Mouse (Mus musculus): ENCODE measurements around the gene Acap2. TPM values are rescaled to one million over a fixed set of nuclear protein-coding genes. Genes with fewer than 3 reads are reported as not detected.

The Acap2 gene
- polyA plus RNA-seq, 1 experiment from 2014 or later: 10.3 TPM

DNA sequence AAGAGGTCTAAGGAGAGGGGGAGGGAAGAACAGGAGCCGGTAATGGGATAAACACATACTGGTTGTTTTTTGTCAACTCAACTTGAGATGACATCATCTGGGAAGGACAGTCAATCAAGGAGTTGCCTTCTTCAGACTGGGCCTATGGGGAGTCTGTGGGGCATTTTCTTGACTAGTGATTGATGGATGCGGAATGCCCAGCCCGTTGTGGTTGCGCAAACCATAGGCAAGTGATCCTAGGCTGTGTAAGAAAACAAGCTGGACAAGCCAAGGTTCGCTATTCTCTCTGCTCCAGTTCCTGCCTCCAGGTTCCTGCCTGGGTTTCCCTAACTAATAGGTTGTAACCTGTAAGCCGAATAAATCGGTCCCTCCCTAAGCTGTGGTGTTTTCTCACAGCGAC, 4.1 kb upstream of the Acap2 start:
- WGBS: 83% methylated on average over 8 of the region's 8 CpGs
- Histone ChIP-seq H3K27me3 (replicated peaks) (no peaks in the 10 kb centered on the region), H3K36me3 (no peaks in the 10 kb centered on the region), H3K4me1 (peaks cover 14% of the 10 kb centered on the region), H3K27ac (replicated peaks) (no peak overlapping the region), H3K4me2 (no peak overlapping the region), H3K9me3 (no peaks in the 10 kb centered on the region), H3K4me3 (no peak overlapping the region), H3K9ac (no peak overlapping the region)
- no peak for ATAC-seq (ENCODE audit: extremely low read depth, insufficient number of reproducible peaks, low FRiP score, low TSS enrichment)

DNA sequence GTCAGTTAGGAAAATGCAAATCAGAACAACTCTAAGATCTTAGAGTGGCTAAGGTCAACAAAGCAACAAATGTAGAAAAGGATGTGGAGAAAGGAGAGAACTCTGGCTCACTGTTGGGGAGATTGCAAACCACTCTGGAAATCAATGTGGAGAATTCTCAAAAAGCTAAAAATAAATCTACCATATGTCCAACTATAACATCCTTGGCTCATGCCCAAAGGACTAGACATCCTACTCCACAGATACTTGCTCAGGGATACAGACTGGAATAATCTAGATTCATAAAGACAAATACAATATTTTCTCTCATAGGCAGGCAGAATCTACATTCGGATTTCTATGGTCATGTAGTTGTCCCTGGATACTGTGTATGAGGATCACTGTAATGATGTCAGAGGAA, 3.2 kb upstream of the Acap2 start:
- H3K36me3 ChIP-seq: no peaks in the 10 kb centered on the region
- H3K27me3 ChIP-seq (replicated peaks): no peaks in the 10 kb centered on the region
- no peak overlapping the region for H3K4me2 ChIP-seq
- no peak for ATAC-seq (ENCODE audit: extremely low read depth, insufficient number of reproducible peaks, low FRiP score, low TSS enrichment)
- no peaks in the 10 kb centered on the region for H3K9me3 ChIP-seq
- H3K4me1 ChIP-seq: peaks cover 19% of the 10 kb centered on the region
- no peak overlapping the region for H3K9ac ChIP-seq
- 73% methylated on average over 1 of the region's 1 CpGs for WGBS
- H3K27ac ChIP-seq (replicated peaks): no peak overlapping the region
- H3K4me3 ChIP-seq: no peak overlapping the region

DNA sequence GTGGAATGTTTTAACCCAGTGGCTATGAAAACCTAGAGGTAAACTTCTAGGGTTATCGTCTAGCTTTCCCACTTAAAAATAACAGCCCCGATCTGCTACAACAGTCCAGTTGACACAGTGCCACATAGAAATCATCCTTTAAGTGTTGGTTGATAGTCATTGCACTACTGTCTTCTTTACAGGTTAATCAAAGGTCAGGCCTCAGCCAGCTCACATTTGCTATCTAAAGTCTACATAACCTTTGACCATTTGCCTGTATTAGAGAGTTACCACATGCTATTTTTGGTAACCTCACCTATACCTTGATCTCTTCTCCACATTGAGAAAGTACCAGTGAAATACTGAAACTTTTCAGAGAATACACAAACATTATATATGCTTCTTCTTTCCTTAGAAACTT, 659 bp upstream of the Acap2 start:
- peaks cover 25% of the 10 kb centered on the region for H3K4me1 ChIP-seq
- peak overlapping the region; percentile 93 for H3K4me3 ChIP-seq
- no peaks in the 10 kb centered on the region for H3K9me3 ChIP-seq
- peak overlapping the region; percentile 62; the same call in 1 of the 2 replicates for H3K27ac ChIP-seq (replicated peaks)
- H3K4me2 ChIP-seq: peak overlapping the region; percentile 80
- no peaks in the 10 kb centered on the region for H3K27me3 ChIP-seq (replicated peaks)
- H3K36me3 ChIP-seq: no peaks in the 10 kb centered on the region
- no peak for ATAC-seq (ENCODE audit: extremely low read depth, insufficient number of reproducible peaks, low FRiP score, low TSS enrichment)
- H3K9ac ChIP-seq: no peak overlapping the region
- 75% methylated on average over 2 of the region's 2 CpGs for WGBS

DNA sequence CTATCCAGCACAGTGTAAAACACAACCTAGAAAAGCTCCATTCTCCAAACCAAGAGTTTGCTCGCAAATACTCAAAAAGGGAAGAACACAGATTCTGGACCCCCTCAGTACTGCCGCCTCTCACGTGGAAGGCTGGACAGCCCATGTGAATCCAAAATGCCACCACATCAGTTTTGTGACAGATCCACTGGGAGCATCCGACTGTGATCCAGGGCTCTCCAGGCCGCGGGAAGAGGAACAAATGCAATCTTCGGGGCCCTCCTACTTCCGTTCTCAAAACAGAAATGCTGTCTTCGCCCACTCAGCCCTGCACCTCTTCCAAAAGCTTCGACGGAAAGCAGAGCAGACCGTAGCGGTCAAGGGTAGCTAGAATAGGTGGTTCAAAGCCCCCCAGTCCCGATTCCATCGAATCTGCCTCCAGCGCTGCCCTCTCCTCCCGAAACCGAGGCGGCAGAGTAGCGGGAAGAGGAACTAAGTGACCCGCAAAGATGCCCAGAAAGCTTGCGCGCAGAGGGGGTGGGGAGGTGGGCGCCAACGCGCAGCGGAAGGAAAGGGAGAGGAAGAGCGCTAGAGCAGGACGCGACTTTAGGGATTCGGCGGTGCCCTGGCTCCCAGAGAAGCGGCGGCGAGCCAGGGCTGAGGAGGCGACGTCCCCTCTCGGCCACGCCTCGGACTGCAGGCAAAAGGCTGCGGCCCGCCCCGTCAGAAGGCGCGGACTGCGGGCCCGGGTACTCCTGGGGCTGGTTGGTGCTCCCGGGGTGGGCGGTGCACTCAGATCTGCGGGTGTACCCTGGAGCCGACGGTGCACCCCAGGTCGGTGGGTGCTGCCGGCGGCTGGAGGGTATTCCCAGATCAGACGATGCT, 887 bp downstream of the Acap2 start:
- Histone ChIP-seq H3K4me2 (peak overlapping the region; percentile 80), H3K9ac (peak overlapping the region; percentile 97), H3K9me3 (no peaks in the 10 kb centered on the region), H3K27ac (replicated peaks) (peak overlapping the region; percentile 95), H3K4me3 (peak overlapping the region; percentile 93), H3K36me3 (no peaks in the 10 kb centered on the region), H3K27me3 (replicated peaks) (no peaks in the 10 kb centered on the region), H3K4me1 (peaks cover 31% of the 10 kb centered on the region)
- ATAC-seq (ENCODE audit: extremely low read depth, insufficient number of reproducible peaks, low FRiP score, low TSS enrichment): peak; percentile 3; the same call in 1 of the 2 replicates
- WGBS: under 1% methylated on average over 56 of the region's 56 CpGs

DNA sequence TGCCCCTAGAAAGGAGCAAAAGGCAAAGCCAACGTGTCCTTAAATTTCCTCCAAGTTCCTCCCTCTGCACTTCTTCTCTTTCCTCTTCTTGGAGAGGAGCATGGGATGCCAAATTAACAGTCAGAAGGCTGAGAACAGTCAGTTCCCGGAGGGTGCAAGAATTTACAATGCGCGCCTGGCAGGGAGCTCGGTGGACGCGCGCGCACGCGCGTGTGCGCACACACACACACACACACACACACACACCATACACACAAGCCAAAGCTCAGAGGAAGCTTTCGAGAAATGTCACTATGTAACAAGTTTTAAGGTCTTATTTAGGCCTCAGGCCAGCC, 1.5 kb downstream of the Acap2 start:
- Histone ChIP-seq H3K36me3 (no peaks in the 10 kb centered on the region), H3K27me3 (replicated peaks) (no peaks in the 10 kb centered on the region), H3K4me2 (peak overlapping the region; percentile 80), H3K4me3 (peak overlapping the region; percentile 93), H3K27ac (replicated peaks) (peak overlapping the region; percentile 95), H3K9me3 (no peaks in the 10 kb centered on the region), H3K4me1 (peaks cover 35% of the 10 kb centered on the region), H3K9ac (peak overlapping the region; percentile 97)
- WGBS: 8% methylated on average over 14 of the region's 14 CpGs
- no peak for ATAC-seq (ENCODE audit: extremely low read depth, insufficient number of reproducible peaks, low FRiP score, low TSS enrichment)

DNA sequence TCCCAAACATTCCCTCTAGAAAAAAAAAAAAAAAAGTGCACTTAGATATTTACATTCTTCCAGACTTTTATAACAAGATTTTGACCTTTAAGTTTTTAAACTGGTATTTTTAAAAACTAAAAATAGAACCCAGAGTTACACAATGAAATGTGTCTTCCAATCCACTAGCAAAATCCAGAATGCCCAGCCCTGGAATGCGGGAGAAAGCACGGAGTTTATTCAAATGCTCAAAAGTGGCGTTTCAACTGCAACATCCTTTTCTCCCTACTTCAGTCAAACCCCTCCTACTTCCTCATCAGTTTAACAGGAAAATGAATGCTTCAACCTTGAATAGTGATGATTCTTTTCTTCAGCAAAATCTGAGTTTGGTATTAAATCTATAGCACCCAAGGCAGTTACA, 4.1 kb downstream of the Acap2 start:
- WGBS: 56% methylated on average over 3 of the region's 3 CpGs
- Histone ChIP-seq H3K27ac (replicated peaks) (no peak overlapping the region), H3K9me3 (no peaks in the 10 kb centered on the region), H3K4me1 (peaks cover 46% of the 10 kb centered on the region), H3K27me3 (replicated peaks) (no peaks in the 10 kb centered on the region), H3K9ac (no peak overlapping the region), H3K4me2 (no peak overlapping the region), H3K36me3 (no peaks in the 10 kb centered on the region), H3K4me3 (no peak overlapping the region)
- no peak for ATAC-seq (ENCODE audit: extremely low read depth, insufficient number of reproducible peaks, low FRiP score, low TSS enrichment)

DNA sequence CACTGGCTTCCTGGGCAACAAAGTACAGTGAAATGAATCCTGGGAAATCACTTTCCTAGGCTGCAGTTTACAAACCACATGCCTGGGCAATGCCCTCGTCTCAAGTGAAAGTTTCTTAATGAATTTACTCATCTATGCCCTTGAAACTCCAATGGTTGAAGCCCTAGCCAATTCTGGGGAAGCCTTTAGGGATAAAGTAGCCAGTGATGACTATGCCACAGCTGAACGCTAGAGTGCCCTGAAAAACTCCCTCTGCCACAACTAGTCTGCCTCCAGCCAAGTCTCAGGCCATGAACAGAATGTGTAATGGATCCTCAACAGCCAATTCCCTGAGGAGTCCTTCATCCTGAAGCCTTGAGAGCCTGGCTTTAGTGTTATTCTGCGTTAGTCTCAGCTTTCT, 8.5 kb downstream of the Acap2 start:
- ATAC-seq (ENCODE audit: extremely low read depth, insufficient number of reproducible peaks, low FRiP score, low TSS enrichment): no peak
- no peak overlapping the region for H3K9ac ChIP-seq
- WGBS: 78% methylated on average over 3 of the region's 3 CpGs
- H3K36me3 ChIP-seq: no peaks in the 10 kb centered on the region
- H3K27me3 ChIP-seq (replicated peaks): no peaks in the 10 kb centered on the region
- H3K4me2 ChIP-seq: no peak overlapping the region
- H3K4me1 ChIP-seq: peaks cover 44% of the 10 kb centered on the region
- H3K27ac ChIP-seq (replicated peaks): no peak overlapping the region
- H3K9me3 ChIP-seq: no peaks in the 10 kb centered on the region
- H3K4me3 ChIP-seq: no peak overlapping the region

DNA sequence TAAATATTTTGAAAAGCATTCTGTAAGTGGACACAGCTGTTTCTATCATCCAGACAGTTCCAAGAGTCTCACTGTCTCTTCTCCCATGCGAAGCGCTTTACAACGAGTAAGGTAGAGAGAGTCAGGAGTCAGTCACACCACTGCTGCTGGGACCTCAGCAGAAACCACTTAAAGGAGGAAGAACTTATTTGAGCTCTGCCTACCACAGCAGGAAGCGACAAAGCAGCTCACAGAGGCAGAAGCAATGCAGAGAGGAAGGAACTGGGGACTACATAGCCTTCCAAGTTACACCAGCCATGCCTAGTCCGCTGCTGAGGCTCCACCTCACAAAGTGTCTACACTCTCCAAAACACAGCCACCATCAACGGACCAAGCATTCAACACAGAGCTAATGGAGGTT, 9.2 kb downstream of the Acap2 start:
- H3K27me3 ChIP-seq (replicated peaks): no peaks in the 10 kb centered on the region
- 37% methylated on average over 6 of the region's 6 CpGs for WGBS
- peaks cover 47% of the 10 kb centered on the region for H3K4me1 ChIP-seq
- no peaks in the 10 kb centered on the region for H3K36me3 ChIP-seq
- no peak for ATAC-seq (ENCODE audit: extremely low read depth, insufficient number of reproducible peaks, low FRiP score, low TSS enrichment)
- H3K4me2 ChIP-seq: no peak overlapping the region
- H3K9ac ChIP-seq: no peak overlapping the region
- H3K27ac ChIP-seq (replicated peaks): peak overlapping the region; percentile 37; the same call in 1 of the 2 replicates
- H3K4me3 ChIP-seq: no peak overlapping the region
- H3K9me3 ChIP-seq: no peaks in the 10 kb centered on the region

DNA sequence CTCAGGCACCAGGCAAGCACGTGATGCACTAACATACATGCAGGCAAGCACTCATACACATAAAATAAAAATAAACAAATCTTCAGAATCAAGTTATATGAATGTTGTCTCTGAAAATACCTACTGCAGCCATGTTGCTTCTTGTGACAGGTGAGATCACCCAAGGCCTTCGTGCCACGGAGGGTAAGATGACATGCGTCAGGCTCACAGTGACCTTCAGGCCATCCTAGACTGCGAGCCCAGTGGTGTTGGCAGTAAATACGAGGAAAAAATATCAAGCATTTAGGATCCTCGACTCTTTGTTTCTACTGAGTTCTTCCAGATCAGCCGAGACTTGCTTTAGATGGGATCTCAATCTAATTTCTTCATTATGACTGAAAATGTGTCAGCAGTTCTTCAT, 10.6 kb downstream of the Acap2 start:
- Histone ChIP-seq H3K4me1 (peaks cover 49% of the 10 kb centered on the region), H3K9ac (no peak overlapping the region), H3K27ac (replicated peaks) (no peak overlapping the region), H3K36me3 (no peaks in the 10 kb centered on the region), H3K9me3 (no peaks in the 10 kb centered on the region), H3K4me3 (no peak overlapping the region), H3K4me2 (no peak overlapping the region), H3K27me3 (replicated peaks) (no peaks in the 10 kb centered on the region)
- ATAC-seq (ENCODE audit: extremely low read depth, insufficient number of reproducible peaks, low FRiP score, low TSS enrichment): no peak
- WGBS: 85% methylated on average over 8 of the region's 8 CpGs

DNA sequence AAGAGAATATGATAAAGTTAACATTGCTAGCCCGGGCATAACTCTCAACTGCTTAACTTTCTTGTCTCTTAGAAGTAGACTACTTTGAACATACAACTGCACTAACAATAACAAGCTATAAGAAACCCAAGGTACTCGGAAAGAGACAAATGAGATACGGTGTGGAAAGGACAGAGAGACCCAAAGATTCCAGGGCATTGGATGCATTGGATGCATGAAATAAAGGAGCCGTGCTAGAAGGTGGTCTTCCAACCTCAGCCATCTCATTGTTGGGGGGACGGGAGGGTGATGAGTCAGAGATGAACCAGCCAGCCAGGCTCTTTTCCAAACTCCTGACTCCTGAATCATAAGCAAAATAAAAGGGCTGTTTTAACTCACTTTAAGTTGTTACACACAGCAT, 11.8 kb downstream of the Acap2 start:
- H3K4me1 ChIP-seq: peaks cover 50% of the 10 kb centered on the region
- no peak overlapping the region for H3K4me3 ChIP-seq
- H3K27me3 ChIP-seq (replicated peaks): no peaks in the 10 kb centered on the region
- ATAC-seq (ENCODE audit: extremely low read depth, insufficient number of reproducible peaks, low FRiP score, low TSS enrichment): no peak
- no peak overlapping the region for H3K27ac ChIP-seq (replicated peaks)
- 77% methylated on average over 5 of the region's 5 CpGs for WGBS
- H3K9me3 ChIP-seq: no peaks in the 10 kb centered on the region
- H3K9ac ChIP-seq: no peak overlapping the region
- no peaks in the 10 kb centered on the region for H3K36me3 ChIP-seq
- H3K4me2 ChIP-seq: no peak overlapping the region

DNA sequence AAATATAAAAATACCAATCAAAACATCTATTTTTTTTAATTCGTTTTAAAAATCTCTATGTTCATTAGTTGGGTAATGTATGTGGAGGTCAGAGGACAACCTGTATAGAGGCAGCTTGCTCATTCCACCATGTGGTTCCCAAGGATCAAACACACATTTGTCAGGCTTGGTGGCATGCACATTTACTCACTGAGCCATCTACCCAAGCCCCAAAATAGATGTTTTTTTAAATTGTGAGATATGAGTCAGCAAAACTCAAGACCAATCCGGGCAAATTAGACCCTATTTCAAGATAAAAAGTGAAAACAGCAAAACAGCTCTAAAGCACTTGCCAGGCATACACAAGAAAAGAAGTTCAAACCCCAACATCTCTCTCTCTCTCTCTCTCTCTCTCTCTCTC, 12.2 kb downstream of the Acap2 start:
- Histone ChIP-seq H3K9ac (no peak overlapping the region), H3K9me3 (no peaks in the 10 kb centered on the region), H3K36me3 (no peaks in the 10 kb centered on the region), H3K27ac (replicated peaks) (no peak overlapping the region), H3K4me2 (no peak overlapping the region), H3K4me1 (peaks cover 55% of the 10 kb centered on the region), H3K4me3 (no peak overlapping the region), H3K27me3 (replicated peaks) (no peaks in the 10 kb centered on the region)
- no peak for ATAC-seq (ENCODE audit: extremely low read depth, insufficient number of reproducible peaks, low FRiP score, low TSS enrichment)
- 59% methylated on average over 2 of the region's 2 CpGs for WGBS

DNA sequence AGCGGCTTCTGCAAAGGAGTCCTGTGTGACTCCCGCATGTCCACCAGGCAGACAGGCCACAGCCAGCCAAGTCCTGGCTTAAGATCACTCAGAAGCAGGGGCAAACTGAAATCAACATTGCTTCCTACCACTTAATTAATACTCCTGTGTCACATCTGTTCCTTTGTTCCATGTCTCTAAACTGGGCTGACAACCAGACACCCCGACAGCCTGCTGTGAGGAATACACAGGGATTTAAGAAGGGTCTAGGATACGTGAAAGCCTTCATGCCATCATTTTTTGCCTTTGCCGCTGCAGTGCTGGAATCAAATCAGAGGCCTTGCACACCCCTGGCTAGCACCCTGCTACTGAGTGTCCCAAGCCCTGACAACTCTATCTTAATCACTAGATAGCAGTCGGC, 12.8 kb downstream of the Acap2 start:
- whole genome bisulfite sequencing: 57% methylated on average over 6 of the region's 6 CpGs

More for the DNA sequence above, 12.8 kb downstream of the Acap2 start:
- Histone ChIP-seq H3K4me3 (no peak overlapping the region), H3K9me3 (no peaks in the 10 kb centered on the region), H3K27me3 (replicated peaks) (no peaks in the 10 kb centered on the region), H3K4me2 (no peak overlapping the region), H3K9ac (peak overlapping the region; percentile 20; the same call in 1 of the 2 replicates), H3K4me1 (peaks cover 59% of the 10 kb centered on the region), H3K36me3 (no peaks in the 10 kb centered on the region), H3K27ac (replicated peaks) (peak overlapping the region; percentile 29; the same call in 1 of the 2 replicates)
- ATAC-seq (ENCODE audit: extremely low read depth, insufficient number of reproducible peaks, low FRiP score, low TSS enrichment): no peak
